Comparison of ENCODE assay signal across 32 mouse cellular contexts in the genomic region with DNA sequence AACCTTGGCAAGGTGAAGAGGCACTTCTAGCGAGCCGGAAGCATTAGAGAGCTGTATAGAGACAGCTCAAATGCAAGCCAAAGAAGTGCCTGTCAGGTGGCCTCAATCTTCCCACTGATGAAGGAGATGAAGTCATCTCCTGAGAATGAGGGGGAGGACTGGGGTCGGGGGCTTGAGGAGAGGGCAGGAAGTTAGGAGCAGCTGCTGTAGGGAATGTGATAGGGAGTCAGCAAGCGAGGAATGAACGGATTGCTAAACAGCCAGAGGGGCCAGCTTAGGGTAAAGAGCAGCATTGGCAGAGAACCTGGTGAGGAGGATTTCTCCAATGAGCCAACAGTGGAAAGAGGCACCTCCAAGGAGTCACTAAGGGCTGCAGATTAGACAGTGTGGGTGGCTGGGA. TPM values are rescaled to one million over a fixed set of nuclear protein-coding genes. Genes with fewer than 3 reads are reported as not detected.
DNase-seq lines count a peak whose midpoint lies in the region; ATAC-seq and TF ChIP-seq lines count a peak whose summit lies in the region.
"Had no signal": no experiment of that assay in that cellular context is flagged by ENCODE, and none has a peak within 500 bp of the region (broad histone marks: within the 10 kb centered on the region; RNA-seq: fewer than 3 reads in every experiment).

No protein-coding gene starts in this region.

- 0 out of 2 replicates have a peak, but pooled peaks have one; percentile 23 for ATAC-seq in intestine, embryonic 14.5 days (replicated peaks; ENCODE audit: low FRiP score, low TSS enrichment, low read depth)
- ATAC-seq in intestine, embryonic 15.5 days = no peak
- ATAC-seq in kidney, postnatal 0 days (replicated peaks; ENCODE audit: low FRiP score, low read depth) = peak; percentile 54; the same call in 1 of the 2 replicates
- ATAC-seq: activated CD4-positive, CD25-positive, alpha-beta regulatory T cell, adult 4 months; forebrain, embryonic 14.5 days; liver, embryonic 12.5 days; liver, postnatal 0 days had no signal

- no peak overlapping the region for H3K27ac ChIP-seq in intestine, embryonic 14.5 days (ENCODE audit: low read depth)
- H3K27ac ChIP-seq in intestine, embryonic 15.5 days = no peak overlapping the region
- H3K27ac ChIP-seq in kidney, postnatal 0 days = no peak overlapping the region
- H3K27ac ChIP-seq: gastrocnemius, adult 2 months; heart, embryonic 13.5 days; hindbrain, embryonic 13.5 days; limb, embryonic 12.5 days; liver, embryonic 12.5 days; macrophage had no signal

- no peak overlapping the region for H3K4me2 ChIP-seq in intestine, embryonic 14.5 days (ENCODE audit: low read length)
- no peak overlapping the region for H3K4me2 ChIP-seq in intestine, embryonic 15.5 days (replicated peaks)
- H3K4me2 ChIP-seq in kidney, postnatal 0 days (ENCODE audit: low read length) = no peak overlapping the region
- H3K4me2 ChIP-seq: heart, embryonic 13.5 days; hindbrain, embryonic 13.5 days; limb, embryonic 12.5 days; liver, embryonic 12.5 days had no signal

- no peak for TF ChIP-seq CTCF in kidney, postnatal 0 days (IDR thresholded peaks at IDR 0.05; ENCODE audit: low read depth)

- peaks cover 4% of the 10 kb centered on the region; the same call in 1 of the 2 replicates for H3K27me3 ChIP-seq in intestine, embryonic 14.5 days (replicated peaks; ENCODE audit: control insufficient read depth, insufficient read depth, low read length)
- H3K27me3 ChIP-seq in intestine, embryonic 15.5 days (replicated peaks) = no peaks in the 10 kb centered on the region
- no peaks in the 10 kb centered on the region for H3K27me3 ChIP-seq in kidney, postnatal 0 days (ENCODE audit: insufficient read depth, low read length)
- H3K27me3 ChIP-seq: CH12.LX; heart, embryonic 13.5 days; liver, embryonic 12.5 days had no signal

- no peaks in the 10 kb centered on the region for H3K9me3 ChIP-seq in intestine, embryonic 14.5 days (ENCODE audit: control insufficient read depth, low read length)
- H3K9me3 ChIP-seq in intestine, embryonic 15.5 days = no peaks in the 10 kb centered on the region
- H3K9me3 ChIP-seq in kidney, postnatal 0 days (replicated peaks; ENCODE audit: low read length) = no peaks in the 10 kb centered on the region
- H3K9me3 ChIP-seq: heart, embryonic 13.5 days; hindbrain, embryonic 13.5 days; limb, embryonic 12.5 days; liver, embryonic 12.5 days had no signal

- WGBS in intestine, embryonic 14.5 days = 37% methylated on average over 5 of the region's 5 CpGs
- WGBS in intestine, embryonic 15.5 days = 43% methylated on average over 5 of the region's 5 CpGs
- 43% methylated on average over 5 of the region's 5 CpGs for WGBS in kidney, postnatal 0 days

- no peaks in the 10 kb centered on the region for H3K4me1 ChIP-seq in intestine, embryonic 14.5 days (replicated peaks; ENCODE audit: control insufficient read depth, insufficient read depth, low read length)
- no peaks in the 10 kb centered on the region for H3K4me1 ChIP-seq in intestine, embryonic 15.5 days (replicated peaks)
- H3K4me1 ChIP-seq in kidney, postnatal 0 days (replicated peaks; ENCODE audit: insufficient read depth, low read length) = no peaks in the 10 kb centered on the region
- H3K4me1 ChIP-seq: hindbrain, embryonic 13.5 days; limb, embryonic 12.5 days; liver, embryonic 12.5 days had no signal

- H3K4me3 ChIP-seq in intestine, embryonic 14.5 days (ENCODE audit: low read depth, low read length) = no peak overlapping the region
- no peak overlapping the region for H3K4me3 ChIP-seq in intestine, embryonic 15.5 days (replicated peaks)
- H3K4me3 ChIP-seq in kidney, postnatal 0 days (replicated peaks; ENCODE audit: low read depth, low read length) = no peak overlapping the region
- H3K4me3 ChIP-seq: gastrocnemius, adult 2 months; heart, embryonic 13.5 days; hindbrain, embryonic 13.5 days; limb, embryonic 12.5 days; liver, embryonic 12.5 days had no signal

- no peak overlapping the region for H3K9ac ChIP-seq in intestine, embryonic 14.5 days (ENCODE audit: low read length)
- no peak overlapping the region for H3K9ac ChIP-seq in intestine, embryonic 15.5 days
- no peak overlapping the region for H3K9ac ChIP-seq in kidney, postnatal 0 days (ENCODE audit: low read depth, low read length)
- H3K9ac ChIP-seq: heart, embryonic 13.5 days; hindbrain, embryonic 13.5 days; limb, embryonic 12.5 days; liver, embryonic 12.5 days; liver, postnatal 0 days had no signal

- no peaks in the 10 kb centered on the region for H3K36me3 ChIP-seq in intestine, embryonic 14.5 days (ENCODE audit: control insufficient read depth, insufficient read depth, low read length)
- H3K36me3 ChIP-seq in intestine, embryonic 15.5 days = no peaks in the 10 kb centered on the region
- H3K36me3 ChIP-seq in kidney, postnatal 0 days (ENCODE audit: insufficient read depth, low read length) = no peaks in the 10 kb centered on the region
- H3K36me3 ChIP-seq: heart, embryonic 13.5 days; hindbrain, embryonic 13.5 days; limb, embryonic 12.5 days; liver, embryonic 12.5 days had no signal

- DNase-seq in embryo, embryonic 10 days (ENCODE audit: low spot score) = peak; percentile 15
- DNase-seq in embryo, embryonic 9.5 days (ENCODE audit: extremely low spot score) = no peak
- no peak for DNase-seq in intestine, embryonic 14.5 days (ENCODE audit: low spot score)
- peak; percentile 18 for DNase-seq in kidney, postnatal 0 days (ENCODE audit: low spot score)
- DNase-seq in kidney, adult 11 months = no peak
- peak; percentile 22 for DNase-seq in mesoderm, embryonic 11.5 days (ENCODE audit: low read depth, low spot score)
- no peak for DNase-seq in frontal cortex, postnatal 25 days (ENCODE audit: low spot score in 2 of 2)
- DNase-seq: adrenal gland, adult 2 months; adrenal gland, postnatal 36 days; cerebellum, adult 8-10 months; cerebellum, postnatal 25 days; gastrocnemius, adult 2 months; gastrocnemius, postnatal 36 days; heart, adult 18-20 months; heart, postnatal 36 days; kidney, adult 9 months; layer of hippocampus, adult 9-11 months; liver, postnatal 0 days; lung, postnatal 10 days; midbrain, embryonic 14.5 days; thymus, postnatal 4 days had no signal

RNA-seq across cellular contexts. Expression of a gene that starts 20.2 kb away (rescaled TPM):
- polyA plus RNA-seq in intestine, embryonic 14.5 days (2014; fragmentation: Nextera tagmentation; extraction: Ambion mirVana) = 47.4 and 56.4 TPM in 2 replicates
- 30.2 and 35.5 TPM in 2 replicates for polyA plus RNA-seq in intestine, embryonic 15.5 days (2015; fragmentation: Nextera tagmentation; extraction: Ambion mirVana)
- polyA plus RNA-seq in kidney, postnatal 0 days (2015; fragmentation: Nextera tagmentation; extraction: Ambion mirVana) = 18.0 and 18.1 TPM in 2 replicates
- polyA plus RNA-seq: activated CD4-positive, CD25-positive, alpha-beta regulatory T cell, adult 4 months; C2C12; macrophage; small intestine, adult 2 months had no signal

RNA-seq across cellular contexts. Expression of a gene that starts 59.3 kb away (rescaled TPM):
- polyA plus RNA-seq in intestine, embryonic 14.5 days (2014; fragmentation: Nextera tagmentation; extraction: Ambion mirVana) = 24.4 and 26.5 TPM in 2 replicates
- 23.5 and 27.2 TPM in 2 replicates for polyA plus RNA-seq in intestine, embryonic 15.5 days (2015; fragmentation: Nextera tagmentation; extraction: Ambion mirVana)
- 29.9 and 32.6 TPM in 2 replicates for polyA plus RNA-seq in kidney, postnatal 0 days (2015; fragmentation: Nextera tagmentation; extraction: Ambion mirVana)

Comparison
In these comparisons a context has a peak if more than half of its experiments do, and no peak if none do; other contexts are left out.
1. DNase-seq: peak in embryo, embryonic 10 days (single experiment), kidney, postnatal 0 days (single experiment) and mesoderm, embryonic 11.5 days (single experiment); none in embryo, embryonic 9.5 days (single experiment), intestine, embryonic 14.5 days (single experiment), kidney, adult 11 months (single experiment) and frontal cortex, postnatal 25 days (0 of 2).